In genomic region chr7:44928570-44928969, GRCm38 (mm10) we compare ENCODE assay signal across 10 mouse cellular contexts. TPM values are rescaled to one million over a fixed set of nuclear protein-coding genes. Genes with fewer than 3 reads are reported as not detected.
A peak's percentile ranks its signal among the peaks of the same experiment; 100 is the strongest.
DNase-seq lines count a peak whose midpoint lies in the region; ATAC-seq and TF ChIP-seq lines count a peak whose summit lies in the region.
"Had no signal": no experiment of that assay in that cellular context is flagged by ENCODE, and none has a peak within 500 bp of the region (broad histone marks: within the 10 kb centered on the region; RNA-seq: fewer than 3 reads in every experiment).

No protein-coding gene starts in this region.

- TF ChIP-seq CTCF in left cerebral cortex, adult 2 months (IDR thresholded peaks at IDR 0.05) = no peak

- no peaks in the 10 kb centered on the region for H3K9me3 ChIP-seq in embryonic facial prominence, embryonic 13.5 days
- no peaks in the 10 kb centered on the region for H3K9me3 ChIP-seq in limb, embryonic 11.5 days (ENCODE audit: control insufficient read depth, low read length)
- H3K9me3 ChIP-seq in neural tube, embryonic 13.5 days = no peaks in the 10 kb centered on the region

- ATAC-seq in embryonic facial prominence, embryonic 13.5 days (ENCODE audit: insufficient number of reproducible peaks, insufficient read depth, low FRiP score, low TSS enrichment, low read depth) = no peak
- no peak for ATAC-seq in limb, embryonic 11.5 days (ENCODE audit: insufficient number of reproducible peaks, low FRiP score, low TSS enrichment, low read depth)
- ATAC-seq in neural tube, embryonic 13.5 days (ENCODE audit: low read depth) = no peak

- WGBS in embryonic facial prominence, embryonic 13.5 days = 4% methylated on average over 1 of the region's 1 CpGs
- WGBS in limb, embryonic 11.5 days = 8% methylated on average over 1 of the region's 1 CpGs
- WGBS in neural tube, embryonic 13.5 days = 11% methylated on average over 1 of the region's 1 CpGs

- intact Hi-C loops in left cerebral cortex, adult 2 months (cut with DNase I) = loop anchor here (2.0 kb wide), 1 partner anchor 60 kb away; the partner anchor contains the start of gene Ptov1
- intact Hi-C loops in left cerebral cortex, postnatal 4 days (cut with DNase I) = loop anchor here (5.0 kb wide), 1 partner anchor 39 kb away; no protein-coding TSS in a partner anchor

- no peaks in the 10 kb centered on the region for H3K27me3 ChIP-seq in embryonic facial prominence, embryonic 13.5 days
- no peaks in the 10 kb centered on the region for H3K27me3 ChIP-seq in limb, embryonic 11.5 days (ENCODE audit: control insufficient read depth, insufficient read depth, low read length)
- H3K27me3 ChIP-seq in neural tube, embryonic 13.5 days = no peaks in the 10 kb centered on the region

- H3K4me2 ChIP-seq in embryonic facial prominence, embryonic 13.5 days = peak overlapping the region; percentile 74
- H3K4me2 ChIP-seq in limb, embryonic 11.5 days (ENCODE audit: low read depth, severe bottlenecking) = peak overlapping the region; percentile 57
- H3K4me2 ChIP-seq in neural tube, embryonic 13.5 days = peak overlapping the region; percentile 83

- no peak for DNase-seq in left cerebral cortex, adult 2 months (ENCODE audit: extremely low spot score in 1 of 2, low spot score in 2 of 2)
- DNase-seq in left cerebral cortex, postnatal 4 days = no peak
- DNase-seq in limb, embryonic 11.5 days (ENCODE audit: low spot score) = no peak
- DNase-seq in urinary bladder, postnatal 10 days (ENCODE audit: low spot score) = no peak
- DNase-seq in embryo, embryonic 9.5 days (ENCODE audit: extremely low spot score) = no peak
- DNase-seq in cerebellum, postnatal 25 days = no peak
- DNase-seq: lung, postnatal 14 days had no signal

- H3K4me1 ChIP-seq in embryonic facial prominence, embryonic 13.5 days = peaks cover 22% of the 10 kb centered on the region
- peaks cover 11% of the 10 kb centered on the region; the same call in 1 of the 2 replicates for H3K4me1 ChIP-seq in limb, embryonic 11.5 days (ENCODE audit: control insufficient read depth, insufficient read depth, low read length)
- peaks cover 26% of the 10 kb centered on the region for H3K4me1 ChIP-seq in neural tube, embryonic 13.5 days (replicated peaks)

- H3K4me3 ChIP-seq in left cerebral cortex, adult 2 months = peak overlapping the region; percentile 73
- H3K4me3 ChIP-seq in embryonic facial prominence, embryonic 13.5 days = peak overlapping the region; percentile 94
- peak overlapping the region; percentile 97 for H3K4me3 ChIP-seq in limb, embryonic 11.5 days (ENCODE audit: low read depth, low read length)
- peak overlapping the region; percentile 96 for H3K4me3 ChIP-seq in neural tube, embryonic 13.5 days

- H3K27ac ChIP-seq in left cerebral cortex, adult 2 months = peak overlapping the region; percentile 99
- H3K27ac ChIP-seq in embryonic facial prominence, embryonic 13.5 days = 0 out of 2 replicates have a peak overlapping the region, but pooled peaks have one; percentile 60
- H3K27ac ChIP-seq in limb, embryonic 11.5 days (replicated peaks; ENCODE audit: low read depth, low read length) = no peak overlapping the region; the same call in 1 of the 2 replicates
- peak overlapping the region; percentile 87; the same call in 1 of the 2 replicates for H3K27ac ChIP-seq in neural tube, embryonic 13.5 days (replicated peaks)

- peak overlapping the region; percentile 94 for H3K9ac ChIP-seq in embryonic facial prominence, embryonic 13.5 days
- H3K9ac ChIP-seq in limb, embryonic 11.5 days (ENCODE audit: low read length) = peak overlapping the region; percentile 88
- H3K9ac ChIP-seq in neural tube, embryonic 13.5 days = peak overlapping the region; percentile 98

- peaks cover 26% of the 10 kb centered on the region for H3K36me3 ChIP-seq in embryonic facial prominence, embryonic 13.5 days
- peaks cover 2% of the 10 kb centered on the region; the same call in 1 of the 2 replicates for H3K36me3 ChIP-seq in limb, embryonic 11.5 days (ENCODE audit: control insufficient read depth, insufficient read depth, low read length)
- H3K36me3 ChIP-seq in neural tube, embryonic 13.5 days = peaks cover 33% of the 10 kb centered on the region

RNA-seq across cellular contexts. Expression of gene Ap2a1, which starts 0.7 kb away (rescaled TPM):
- total RNA-seq in left cerebral cortex, adult 2 months (2021) = 100 to 1,000 TPM; 327 to 331 TPM
- 100 to 1,000 TPM; 232 to 258 TPM for total RNA-seq in left cerebral cortex, postnatal 4 days (2021)
- 72.3 and 77.5 TPM in 2 replicates for polyA plus RNA-seq in embryonic facial prominence, embryonic 13.5 days (2015; fragmentation: Nextera tagmentation; extraction: Ambion mirVana)
- 77.0 and 78.8 TPM in 2 replicates for polyA plus RNA-seq in limb, embryonic 11.5 days (2014; fragmentation: Nextera tagmentation; extraction: Ambion mirVana)
- 115 and 116 TPM in 2 replicates for polyA plus RNA-seq in neural tube, embryonic 13.5 days (2015; fragmentation: Nextera tagmentation; extraction: Ambion mirVana)

RNA-seq across cellular contexts. Expression of gene Tsks, which starts 14.4 kb away (rescaled TPM):
- 1 to 10 TPM; 2.8 to 3.0 TPM for total RNA-seq in left cerebral cortex, adult 2 months (2021)
- not detected for total RNA-seq in left cerebral cortex, postnatal 4 days (2021)
- polyA plus RNA-seq in embryonic facial prominence, embryonic 13.5 days (2015; fragmentation: Nextera tagmentation; extraction: Ambion mirVana) = 0.25 and 0.26 TPM in 2 replicates
- polyA plus RNA-seq in limb, embryonic 11.5 days (2014; fragmentation: Nextera tagmentation; extraction: Ambion mirVana) = 0.13 TPM in 1 of 2 replicates, not detected in the other
- polyA plus RNA-seq in neural tube, embryonic 13.5 days (2015; fragmentation: Nextera tagmentation; extraction: Ambion mirVana) = 0.22 TPM in 1 of 2 replicates, not detected in the other
- total RNA-seq: adrenal gland, postnatal 10 days had no signal

RNA-seq across cellular contexts. Expression of gene Fuz, which starts 32.7 kb away (rescaled TPM):
- 10 to 100 TPM; 23.4 to 24.1 TPM for total RNA-seq in left cerebral cortex, adult 2 months (2021)
- total RNA-seq in left cerebral cortex, postnatal 4 days (2021) = 10 to 100 TPM; 10.5 to 13.1 TPM
- 26.1 and 29.7 TPM in 2 replicates for polyA plus RNA-seq in embryonic facial prominence, embryonic 13.5 days (2015; fragmentation: Nextera tagmentation; extraction: Ambion mirVana)
- polyA plus RNA-seq in limb, embryonic 11.5 days (2014; fragmentation: Nextera tagmentation; extraction: Ambion mirVana) = 14.8 and 16.0 TPM in 2 replicates
- 14.9 and 17.9 TPM in 2 replicates for polyA plus RNA-seq in neural tube, embryonic 13.5 days (2015; fragmentation: Nextera tagmentation; extraction: Ambion mirVana)

RNA-seq across cellular contexts. Expression of gene Med25, which starts 36.1 kb away (rescaled TPM):
- total RNA-seq in left cerebral cortex, adult 2 months (2021) = 10 to 100 TPM; 96.1 to 98.5 TPM
- 100 to 1,000 TPM; 117 to 122 TPM for total RNA-seq in left cerebral cortex, postnatal 4 days (2021)
- 107 and 111 TPM in 2 replicates for polyA plus RNA-seq in embryonic facial prominence, embryonic 13.5 days (2015; fragmentation: Nextera tagmentation; extraction: Ambion mirVana)
- 79.2 and 80.5 TPM in 2 replicates for polyA plus RNA-seq in limb, embryonic 11.5 days (2014; fragmentation: Nextera tagmentation; extraction: Ambion mirVana)
- 134 and 138 TPM in 2 replicates for polyA plus RNA-seq in neural tube, embryonic 13.5 days (2015; fragmentation: Nextera tagmentation; extraction: Ambion mirVana)

RNA-seq across cellular contexts. Expression of gene Cpt1c, which starts 46.1 kb away (rescaled TPM):
- 100 to 1,000 TPM in 1 of 2 experiments, 10 to 100 TPM in 1; 97.9 to 102 TPM for total RNA-seq in left cerebral cortex, adult 2 months (2021)
- 10 to 100 TPM; 59.7 to 68.8 TPM for total RNA-seq in left cerebral cortex, postnatal 4 days (2021)
- polyA plus RNA-seq in embryonic facial prominence, embryonic 13.5 days (2015; fragmentation: Nextera tagmentation; extraction: Ambion mirVana) = 32.0 and 39.1 TPM in 2 replicates
- polyA plus RNA-seq in limb, embryonic 11.5 days (2014; fragmentation: Nextera tagmentation; extraction: Ambion mirVana) = 17.5 and 22.1 TPM in 2 replicates
- polyA plus RNA-seq in neural tube, embryonic 13.5 days (2015; fragmentation: Nextera tagmentation; extraction: Ambion mirVana) = 47.3 and 54.9 TPM in 2 replicates
